Mouse (Mus musculus): ENCODE data around the gene Inka1.

DNA sequence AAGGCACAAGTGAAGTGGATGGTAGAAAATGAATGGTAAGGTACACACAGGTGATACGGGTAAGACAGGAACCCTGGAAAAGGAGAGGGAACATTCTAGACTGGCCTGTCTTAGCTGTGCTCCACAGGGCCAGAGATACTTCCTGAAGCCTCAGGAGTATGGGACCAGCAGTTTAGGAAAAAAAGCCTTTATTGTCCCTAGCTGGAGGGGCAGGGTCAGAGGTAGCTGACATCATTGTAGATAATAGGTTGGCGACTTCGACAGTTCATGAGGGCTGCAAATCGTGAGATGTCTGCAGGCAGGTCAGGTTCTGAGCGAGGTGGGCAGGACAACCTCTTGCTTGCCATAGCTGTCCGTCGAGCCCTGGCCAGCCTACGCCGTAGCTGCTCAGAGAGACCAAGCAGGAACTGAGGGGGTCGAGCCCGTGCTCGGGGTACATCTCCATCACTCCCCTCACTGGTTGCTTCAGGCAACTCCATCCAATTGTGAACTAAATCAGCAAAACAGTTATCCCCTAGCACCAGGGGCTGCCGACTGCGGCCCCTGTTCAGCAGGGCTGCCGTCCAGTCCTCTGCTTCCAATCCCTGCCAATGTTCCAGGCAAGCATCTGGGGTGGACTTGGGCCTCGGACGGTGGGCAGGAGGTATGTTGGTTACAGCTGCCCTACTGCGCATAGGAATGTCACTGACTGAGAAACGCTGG lies 1.5 kb downstream of the Inka1 start:
- TF ChIP-seq CTCF (IDR thresholded peaks at IDR 0.05; ENCODE audit: insufficient read depth, low read length) (no peak), POLR2A (IDR thresholded peaks at IDR 0.05; ENCODE audit: borderline replicate concordance, extremely low read depth, low read depth, low read length) (no peak)
